Mouse (Mus musculus): Measurements from ENCODE around the gene Dnajc12. TPM values are rescaled to one million over a fixed set of nuclear protein-coding genes. Genes with fewer than 3 reads are reported as not detected.

Gene Dnajc12
- polyA plus RNA-seq, 1 experiment from 2014 or later: 9.0 TPM

GRCm38 (mm10) chr10:63423591-63424474 is 41.6 kb downstream of the Dnajc12 start:
- Histone ChIP-seq H3K4me3 (no peak overlapping the region), H3K36me3 (no peaks in the 10 kb centered on the region), H3K9me3 (no peaks in the 10 kb centered on the region), H3K27me3 (no peaks in the 10 kb centered on the region), H3K9ac (replicated peaks) (no peak overlapping the region), H3K4me2 (replicated peaks) (no peak overlapping the region), H3K27ac (replicated peaks) (no peak overlapping the region), H3K4me1 (peaks cover 6% of the 10 kb centered on the region; the same call in 1 of the 2 replicates)
- ATAC-seq (replicated peaks): no peak
- 72% methylated on average over 9 of the region's 9 CpGs for WGBS

- Histone ChIP-seq H3K4me1 (peaks cover 7% of the 10 kb centered on the region; the same call in 1 of the 2 replicates), H3K27ac (replicated peaks) (no peak overlapping the region), H3K27me3 (no peaks in the 10 kb centered on the region), H3K4me2 (replicated peaks) (no peak overlapping the region), H3K9me3 (no peaks in the 10 kb centered on the region), H3K4me3 (no peak overlapping the region), H3K36me3 (no peaks in the 10 kb centered on the region), H3K9ac (replicated peaks) (no peak overlapping the region)
- ATAC-seq (replicated peaks): no peak
Observed at GRCm38 (mm10) chr10:63424475-63424814, 42.2 kb downstream of the Dnajc12 start.

- WGBS: 79% methylated on average over 8 of the region's 8 CpGs
Observed at GRCm38 (mm10) chr10:63427146-63427545, 44.9 kb downstream of the Dnajc12 start.

GRCm38 (mm10) chr10:63428243-63429022 is 46.2 kb downstream of the Dnajc12 start:
- no peak for ATAC-seq (replicated peaks)
- Histone ChIP-seq H3K27me3 (no peaks in the 10 kb centered on the region), H3K9me3 (no peaks in the 10 kb centered on the region), H3K36me3 (no peaks in the 10 kb centered on the region), H3K4me3 (peak overlapping the region; percentile 86), H3K4me2 (replicated peaks) (peak overlapping the region; percentile 55), H3K4me1 (peaks cover 7% of the 10 kb centered on the region; the same call in 1 of the 2 replicates), H3K27ac (replicated peaks) (peak overlapping the region; percentile 49; the same call in 1 of the 2 replicates), H3K9ac (replicated peaks) (peak overlapping the region; percentile 51)
- WGBS: 22% methylated on average over 19 of the region's 19 CpGs

More at GRCm38 (mm10) chr10:63427146-63427545, 44.9 kb downstream of the Dnajc12 start:
- Histone ChIP-seq H3K4me3 (no peak overlapping the region), H3K36me3 (no peaks in the 10 kb centered on the region), H3K4me2 (replicated peaks) (no peak overlapping the region), H3K27me3 (no peaks in the 10 kb centered on the region), H3K9ac (replicated peaks) (no peak overlapping the region), H3K9me3 (no peaks in the 10 kb centered on the region), H3K27ac (replicated peaks) (no peak overlapping the region), H3K4me1 (peaks cover 7% of the 10 kb centered on the region; the same call in 1 of the 2 replicates)
- no peak for ATAC-seq (replicated peaks)

- no peaks in the 10 kb centered on the region for H3K36me3 ChIP-seq
- 2% methylated on average over 11 of the region's 11 CpGs for WGBS
- peak overlapping the region; percentile 49; the same call in 1 of the 2 replicates for H3K27ac ChIP-seq (replicated peaks)
- peaks cover 7% of the 10 kb centered on the region; the same call in 1 of the 2 replicates for H3K4me1 ChIP-seq
- peak overlapping the region; percentile 55 for H3K4me2 ChIP-seq (replicated peaks)
- peak overlapping the region; percentile 86 for H3K4me3 ChIP-seq
- no peaks in the 10 kb centered on the region for H3K9me3 ChIP-seq
- peak overlapping the region; percentile 51 for H3K9ac ChIP-seq (replicated peaks)
- ATAC-seq (replicated peaks): no peak; the same call in 1 of the 2 replicates
- no peaks in the 10 kb centered on the region for H3K27me3 ChIP-seq
Observed at GRCm38 (mm10) chr10:63429023-63429340, 46.7 kb downstream of the Dnajc12 start.

GRCm38 (mm10) chr10:63429380-63429779 is 47.1 kb downstream of the Dnajc12 start:
- no peaks in the 10 kb centered on the region for H3K27me3 ChIP-seq
- under 1% methylated on average over 34 of the region's 34 CpGs for WGBS
- H3K9ac ChIP-seq (replicated peaks): peak overlapping the region; percentile 51
- H3K4me1 ChIP-seq: peaks cover 7% of the 10 kb centered on the region; the same call in 1 of the 2 replicates
- H3K27ac ChIP-seq (replicated peaks): peak overlapping the region; percentile 75
- no peaks in the 10 kb centered on the region for H3K36me3 ChIP-seq
- no peaks in the 10 kb centered on the region for H3K9me3 ChIP-seq
- peak overlapping the region; percentile 86 for H3K4me3 ChIP-seq
- ATAC-seq (replicated peaks): peak; percentile 95
- peak overlapping the region; percentile 55 for H3K4me2 ChIP-seq (replicated peaks)

- H3K4me1 ChIP-seq: peaks cover 7% of the 10 kb centered on the region; the same call in 1 of the 2 replicates
- peak within 1 kb of the TSS; percentile 75 for H3K27ac ChIP-seq (replicated peaks)
- 0% methylated on average over 55 of the region's 55 CpGs for WGBS
- H3K9ac ChIP-seq (replicated peaks): peak within 1 kb of the TSS; percentile 51
- peak; percentile 98 for ATAC-seq (replicated peaks)
- peak within 1 kb of the TSS; percentile 86 for H3K4me3 ChIP-seq
- H3K4me2 ChIP-seq (replicated peaks): peak within 1 kb of the TSS; percentile 55
- H3K36me3 ChIP-seq: no peaks in the 10 kb centered on the region
- no peaks in the 10 kb centered on the region for H3K27me3 ChIP-seq
- no peaks in the 10 kb centered on the region for H3K9me3 ChIP-seq
Observed at GRCm38 (mm10) chr10:63429785-63430305, 47.6 kb downstream of the Dnajc12 start, which contains the start of gene Ctnna3. Ctnna3 (plus strand) TSS chr10:63430098.

- H3K9me3 ChIP-seq: no peaks in the 10 kb centered on the region
- H3K4me1 ChIP-seq: peaks cover 7% of the 10 kb centered on the region; the same call in 1 of the 2 replicates
- WGBS: 87% methylated on average over 7 of the region's 7 CpGs
- ATAC-seq (replicated peaks): no peak
- no peaks in the 10 kb centered on the region for H3K36me3 ChIP-seq
- no peak overlapping the region for H3K4me2 ChIP-seq (replicated peaks)
- no peak overlapping the region for H3K27ac ChIP-seq (replicated peaks)
- no peak overlapping the region for H3K4me3 ChIP-seq
- H3K9ac ChIP-seq (replicated peaks): no peak overlapping the region
- no peaks in the 10 kb centered on the region for H3K27me3 ChIP-seq
Observed at GRCm38 (mm10) chr10:63431221-63431736, 49.0 kb downstream of the Dnajc12 start.

- H3K9ac ChIP-seq (replicated peaks): no peak overlapping the region
- 92% methylated on average over 8 of the region's 8 CpGs for WGBS
- ATAC-seq (replicated peaks): no peak
Observed at GRCm38 (mm10) chr10:63432099-63432498, 49.9 kb downstream of the Dnajc12 start.

GRCm38 (mm10) chr10:63432887-63433286 is 50.6 kb downstream of the Dnajc12 start:
- Histone ChIP-seq H3K9ac (replicated peaks) (no peak overlapping the region), H3K27me3 (no peaks in the 10 kb centered on the region), H3K36me3 (no peaks in the 10 kb centered on the region), H3K4me3 (no peak overlapping the region), H3K4me2 (replicated peaks) (no peak overlapping the region), H3K9me3 (no peaks in the 10 kb centered on the region), H3K27ac (replicated peaks) (no peak overlapping the region), H3K4me1 (peaks cover 7% of the 10 kb centered on the region; the same call in 1 of the 2 replicates)
- 87% methylated on average over 2 of the region's 2 CpGs for WGBS
- ATAC-seq (replicated peaks): no peak

More at GRCm38 (mm10) chr10:63432099-63432498, 49.9 kb downstream of the Dnajc12 start:
- H3K27me3 ChIP-seq: no peaks in the 10 kb centered on the region
- no peaks in the 10 kb centered on the region for H3K9me3 ChIP-seq
- no peak overlapping the region for H3K4me2 ChIP-seq (replicated peaks)
- H3K4me1 ChIP-seq: peaks cover 7% of the 10 kb centered on the region; the same call in 1 of the 2 replicates
- no peak overlapping the region for H3K27ac ChIP-seq (replicated peaks)
- no peak overlapping the region for H3K4me3 ChIP-seq
- H3K36me3 ChIP-seq: no peaks in the 10 kb centered on the region

- Histone ChIP-seq H3K9ac (replicated peaks) (no peak overlapping the region), H3K4me3 (no peak overlapping the region), H3K27me3 (no peaks in the 10 kb centered on the region), H3K27ac (replicated peaks) (no peak overlapping the region), H3K9me3 (no peaks in the 10 kb centered on the region), H3K36me3 (no peaks in the 10 kb centered on the region), H3K4me2 (replicated peaks) (no peak overlapping the region), H3K4me1 (no peaks in the 10 kb centered on the region)
- ATAC-seq (replicated peaks): no peak
Observed at GRCm38 (mm10) chr10:63438736-63439262, 56.6 kb downstream of the Dnajc12 start.

All from forebrain, embryonic 15.5 days (tissue).